Mouse (Mus musculus) embryonic fibroblast, embryonic 13.5 days (primary cell): ENCODE data around the gene Ndufs8.

Experiments
- CTCF ChIP-seq: IDR thresholded peaks from 2 replicates; pipeline ENCODE4 v1.5.1; 2011; ENCODE audit warnings: mild to moderate bottlenecking, control low read depth, low read length, moderate library complexity, borderline replicate concordance; ENCODE audit not compliant: insufficient read depth
- POLR2A ChIP-seq: IDR thresholded peaks from 2 replicates; pipeline ENCODE4 v1.6.1; 2011; ENCODE audit warnings: low read depth, mild to moderate bottlenecking, control low read depth, low read length, moderate library complexity

GRCm38 (mm10) chr19:3927989-3928388, 15.4 kb upstream of the Ndufs8 start:
- TF ChIP-seq POLR2A (no peak), CTCF (no peak)
